Mouse (Mus musculus): ENCODE data around the gene Lman1l. TPM values are rescaled to one million over a fixed set of nuclear protein-coding genes. Genes with fewer than 3 reads are reported as not detected.

The Lman1l gene
- polyA plus RNA-seq, 1 experiment from 2014 or later, result not detected

DNA sequence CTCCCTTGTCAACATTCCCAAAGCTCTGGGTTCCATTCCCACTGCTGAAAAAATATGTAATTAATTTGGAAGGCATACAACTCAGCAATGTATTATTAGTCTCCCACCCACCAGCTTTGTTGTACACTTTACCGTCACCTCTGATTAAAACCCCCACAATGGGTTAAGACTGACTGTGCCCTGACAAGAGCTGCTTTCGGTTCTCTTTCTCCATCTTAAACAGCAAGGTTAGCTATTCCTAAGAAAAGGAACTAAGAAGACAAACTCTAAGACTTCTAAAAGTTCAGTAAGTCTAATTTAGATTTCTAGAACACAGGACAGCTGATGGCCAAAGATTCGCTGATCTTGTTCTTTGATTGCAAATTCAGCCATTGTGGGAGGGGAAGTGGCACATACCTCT, 63.4 kb downstream of the Lman1l start:
- Histone ChIP-seq H3K9me3 (replicated peaks) (no peaks in the 10 kb centered on the region), H3K27me3 (ENCODE audit: low read depth, poor library complexity, severe bottlenecking) (no peaks in the 10 kb centered on the region), H3K36me3 (no peaks in the 10 kb centered on the region), H3K4me1 (peaks cover 23% of the 10 kb centered on the region), H3K27ac (no peak overlapping the region), H3K4me3 (no peak overlapping the region)
- DNase-seq (ENCODE audit: low spot score), result no peak
- WGBS, result 80% methylated on average over 3 of the region's 3 CpGs

Other genes with a start within 250 kb of the Lman1l start
- gene Ppcdc, start 180.7 kb downstream of the Lman1l start, polyA plus RNA-seq (2016; fragmentation: Nextera tagmentation; extraction: Ambion mirVana), result 22.4 and 28.5 TPM in 2 replicates
- 4.3 and 4.5 TPM in 2 replicates for gene Scamp5, start 152.7 kb downstream of the Lman1l start, polyA plus RNA-seq (2016; fragmentation: Nextera tagmentation; extraction: Ambion mirVana)
- 0.55 and 1.2 TPM in 2 replicates for gene Rpp25, start 116.7 kb downstream of the Lman1l start, polyA plus RNA-seq (2016; fragmentation: Nextera tagmentation; extraction: Ambion mirVana)
- 635 and 703 TPM in 2 replicates for gene Cox5a, start 99.5 kb downstream of the Lman1l start, polyA plus RNA-seq (2016; fragmentation: Nextera tagmentation; extraction: Ambion mirVana)
- gene Fam219b, start 83.2 kb downstream of the Lman1l start, polyA plus RNA-seq (2016; fragmentation: Nextera tagmentation; extraction: Ambion mirVana), result 17.7 and 18.3 TPM in 2 replicates
- 60.0 and 61.3 TPM in 2 replicates for gene Mpi, start 68.0 kb downstream of the Lman1l start, polyA plus RNA-seq (2016; fragmentation: Nextera tagmentation; extraction: Ambion mirVana)
- gene Scamp2, start 59.8 kb downstream of the Lman1l start, polyA plus RNA-seq (2016; fragmentation: Nextera tagmentation; extraction: Ambion mirVana), result 37.4 and 41.9 TPM in 2 replicates
- gene Ulk3, start 31.3 kb downstream of the Lman1l start, polyA plus RNA-seq (2016; fragmentation: Nextera tagmentation; extraction: Ambion mirVana), result 10.1 and 12.0 TPM in 2 replicates
- gene Cplx3, start 14.5 kb downstream of the Lman1l start, polyA plus RNA-seq (2016; fragmentation: Nextera tagmentation; extraction: Ambion mirVana), result not detected in 2 replicates
- gene Csk, start 32.9 kb upstream of the Lman1l start, polyA plus RNA-seq (2016; fragmentation: Nextera tagmentation; extraction: Ambion mirVana), result 33.2 and 40.1 TPM in 2 replicates
- not detected in 2 replicates for gene Cyp1a2, start 62.9 kb upstream of the Lman1l start, polyA plus RNA-seq (2016; fragmentation: Nextera tagmentation; extraction: Ambion mirVana)
- 0.11 TPM in 1 of 2 replicates, not detected in the other for gene Cyp1a1, start 67.2 kb upstream of the Lman1l start, polyA plus RNA-seq (2016; fragmentation: Nextera tagmentation; extraction: Ambion mirVana)
- gene Edc3, start 87.8 kb upstream of the Lman1l start, polyA plus RNA-seq (2016; fragmentation: Nextera tagmentation; extraction: Ambion mirVana), result 47.1 and 49.2 TPM in 2 replicates
- gene Clk3, start 145.1 kb upstream of the Lman1l start, polyA plus RNA-seq (2016; fragmentation: Nextera tagmentation; extraction: Ambion mirVana), result 93.2 and 95.9 TPM in 2 replicates
- 56.8 and 62.9 TPM in 2 replicates for gene Arid3b, start 216.0 kb upstream of the Lman1l start, polyA plus RNA-seq (2016; fragmentation: Nextera tagmentation; extraction: Ambion mirVana)